Mouse (Mus musculus) monocyte, adult 2 months (primary cell): ENCODE measurements at regions not wholly inside any gene's neighbourhood (a gene's known extent, or its start where the extent isn't known, plus 50 kb on each side); places are given as distances from the start of the nearest gene placed in this dataset.

ENCODE experiments used
- DNase-seq, 2 experiments: peaks; one replicate each; pipeline ENCODE4 v3.0.0; 2022; ENCODE audit warnings: low spot score in 2 of 2, low read depth in 1 of 2

DNA sequence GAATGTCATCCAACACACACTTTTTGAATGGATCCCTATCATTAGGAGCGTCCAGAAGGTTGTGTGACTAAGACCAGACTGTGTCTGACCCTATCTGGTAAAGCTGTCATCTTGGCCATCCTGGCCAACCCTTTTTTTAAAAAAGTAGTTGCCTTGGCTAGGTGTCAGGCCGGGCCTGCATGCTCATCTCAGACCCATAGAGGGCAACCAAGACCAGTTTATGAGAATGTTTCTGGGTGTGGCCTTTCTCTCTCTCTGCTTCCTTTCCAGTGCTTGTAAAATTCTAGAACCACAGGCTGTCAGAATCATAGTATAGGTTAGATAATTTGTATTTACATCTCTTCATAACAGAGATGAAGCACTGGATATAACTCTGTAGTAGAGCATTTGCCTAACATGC is 62.8 kb upstream of the Las1l start:
- peak; percentile 11 to 51 for DNase-seq

DNA sequence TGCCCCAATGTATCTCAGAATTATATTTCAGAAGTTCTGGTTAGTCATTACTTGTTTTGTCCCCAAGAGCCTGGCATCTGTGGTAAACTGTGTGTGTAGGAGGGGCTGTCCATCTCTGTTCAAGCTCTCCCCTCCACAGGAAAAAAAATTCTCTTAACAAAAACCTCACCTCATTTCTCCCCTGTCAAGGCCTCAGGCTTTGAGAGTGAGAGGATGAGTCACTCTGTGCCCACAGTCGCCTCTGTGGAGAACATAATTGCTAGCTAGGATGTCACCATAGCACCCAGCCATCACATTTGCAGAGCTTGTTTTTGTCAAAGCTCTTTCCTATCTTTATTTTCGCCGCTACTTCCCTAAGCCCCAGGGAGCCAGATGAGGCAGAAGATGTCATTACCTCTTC is 63.6 kb upstream of the Las1l start:
- no peak for DNase-seq

- no peak for DNase-seq
These were observed 68.6 kb upstream of the Las1l start for GRCm38 (mm10) chrX:96025374-96025773.

DNA sequence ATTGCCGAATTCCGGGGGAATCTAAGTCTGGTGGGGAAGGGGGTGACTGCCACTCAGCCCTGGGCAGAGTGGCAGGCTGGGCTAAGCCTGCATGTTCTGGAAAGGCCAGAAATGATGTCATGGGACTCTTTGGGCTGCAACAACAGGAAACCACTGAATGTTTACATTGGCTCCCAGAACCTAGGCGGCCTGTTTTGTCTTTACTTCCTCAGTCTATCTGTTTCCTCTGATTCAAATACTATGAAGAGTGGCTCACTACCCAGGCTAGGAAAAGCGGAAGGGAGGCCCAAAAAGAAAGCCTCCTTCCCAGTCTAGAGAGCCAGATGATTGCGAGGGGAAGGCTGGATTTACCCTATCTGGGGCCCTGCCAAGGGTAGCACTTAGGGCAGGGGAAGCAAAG is 69.1 kb upstream of the Las1l start:
- DNase-seq: peak; percentile 5 to 20

DNA sequence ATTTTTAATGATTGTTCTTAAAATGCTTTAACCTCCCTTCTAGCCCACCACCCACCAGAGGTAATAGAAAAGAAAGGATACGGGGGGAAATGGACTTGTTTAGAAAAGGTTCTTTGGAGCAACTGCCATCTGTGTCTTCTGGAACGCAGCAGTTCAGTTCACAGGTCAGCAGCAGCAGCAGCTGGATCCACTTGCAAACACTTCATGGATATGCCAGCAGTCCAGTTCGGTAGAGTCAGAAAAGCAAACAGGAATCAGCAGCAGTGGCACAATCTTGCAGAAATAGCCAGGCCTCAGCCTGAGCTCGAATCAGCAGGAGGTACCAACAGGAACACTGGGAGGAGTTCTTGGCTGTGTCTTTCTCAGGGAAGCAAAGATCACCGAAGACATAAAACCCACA is 64.3 kb upstream of the Msn start:
- no peak for DNase-seq

DNA sequence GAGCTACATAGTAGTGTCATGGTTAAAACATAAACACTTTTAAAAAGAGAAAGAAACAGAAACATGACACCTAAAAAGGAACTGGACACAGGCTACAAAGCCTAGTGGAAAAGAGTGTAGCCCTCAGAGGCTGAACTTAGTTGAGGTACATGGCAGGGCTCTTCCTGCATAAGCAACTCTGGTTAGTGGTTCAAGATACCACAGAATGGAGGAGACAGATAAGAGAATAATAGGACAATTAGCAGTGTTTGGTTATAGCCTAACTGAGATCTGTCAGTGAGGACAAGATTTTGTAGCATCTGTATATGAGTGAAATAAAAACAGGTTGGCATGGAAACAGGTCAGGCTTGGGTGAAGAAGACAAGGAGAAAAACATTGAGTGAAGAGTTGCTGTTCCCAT is 60.5 kb upstream of the Msn start:
- no peak for DNase-seq

DNA sequence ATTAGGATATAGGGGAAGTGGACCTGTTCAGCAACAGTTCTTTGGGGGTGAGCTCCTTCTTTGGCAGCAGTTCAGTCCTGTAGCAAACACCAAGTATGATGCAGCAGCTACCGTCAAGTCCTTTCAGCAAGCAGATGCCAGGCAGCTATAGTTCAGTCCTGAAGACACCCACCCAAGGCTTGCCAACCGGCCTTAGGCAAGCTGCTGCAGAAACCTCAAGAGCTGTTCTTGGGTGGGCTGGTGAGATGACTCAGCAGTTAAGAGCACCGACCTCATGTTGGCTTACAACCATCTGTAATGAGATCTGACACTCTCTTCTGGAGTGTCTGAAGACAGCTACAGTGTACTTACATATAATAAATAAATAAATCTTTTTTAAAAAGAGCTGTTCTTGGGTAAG is 53.6 kb upstream of the Msn start:
- DNase-seq: no peak
